Mouse (Mus musculus) CD8-positive naive resting alpha-beta T cell, adult 2 months (primary cell): ENCODE results near the gene Pxmp4.

Experiments
- DNase-seq, 2 experiments: peaks; one replicate each; pipeline ENCODE4 v3.0.0; 2022; ENCODE audit warnings: low read depth in 2 of 2, low spot score in 2 of 2

Pxmp4 gene

DNA sequence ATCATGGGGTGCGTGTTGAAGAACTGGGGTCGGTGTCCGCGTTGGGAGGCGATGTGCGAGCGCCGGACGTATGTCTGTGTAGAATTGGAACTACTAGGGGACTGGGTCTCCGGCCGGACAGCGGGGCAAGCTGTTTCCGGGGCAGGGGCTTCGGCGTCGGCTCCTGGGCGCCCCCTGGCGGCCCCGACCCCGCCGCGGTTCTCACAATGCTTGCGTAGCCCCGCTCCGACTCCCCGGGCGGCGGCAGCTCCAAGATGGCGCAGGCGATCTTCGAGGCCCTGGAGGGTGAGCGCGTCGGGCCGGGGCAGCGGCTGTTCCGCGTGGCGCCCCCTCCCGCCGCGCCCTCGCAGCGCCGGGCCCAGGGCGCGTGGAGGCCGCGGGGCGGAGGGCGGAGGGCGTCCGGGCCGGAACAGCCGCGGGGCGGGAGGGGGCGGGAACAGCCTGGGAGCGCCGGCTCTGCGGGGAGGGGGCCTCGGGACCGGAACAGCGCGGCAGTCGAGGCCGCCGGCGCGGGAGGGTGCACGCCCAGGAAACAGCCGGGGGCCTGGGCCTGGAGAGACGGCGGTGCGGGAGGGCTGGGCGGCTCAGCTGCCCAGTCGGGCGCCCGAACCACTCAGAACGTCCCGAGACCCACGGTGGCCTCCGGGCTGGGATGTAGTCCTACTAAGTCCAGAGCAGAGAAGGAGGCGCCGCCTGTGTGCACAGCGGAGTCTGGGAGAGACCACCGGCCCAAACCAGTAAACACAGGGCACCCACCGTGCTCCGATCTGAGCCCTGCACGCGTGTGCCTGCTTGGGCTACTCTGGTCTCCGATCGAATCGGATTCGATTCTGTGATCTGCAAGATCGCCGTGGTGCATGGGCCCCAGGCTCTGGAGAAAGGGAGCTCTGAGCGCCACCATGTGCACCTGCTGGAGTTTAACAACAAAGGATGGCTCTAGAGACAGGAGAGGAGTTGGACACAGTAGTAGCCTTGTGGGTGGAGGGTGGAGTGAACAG is 9.9 kb upstream of the Pxmp4 start, which contains the start of the genes Zfp341 and 4930519P11Rik:
TSS of gene Zfp341 (plus strand) at position 180 of the 998 bp plus-strand sequence.
TSS of gene 4930519P11Rik (minus strand) at position 320 of the 998 bp plus-strand sequence.
- peak; percentile 84 to 85 for DNase-seq

DNA sequence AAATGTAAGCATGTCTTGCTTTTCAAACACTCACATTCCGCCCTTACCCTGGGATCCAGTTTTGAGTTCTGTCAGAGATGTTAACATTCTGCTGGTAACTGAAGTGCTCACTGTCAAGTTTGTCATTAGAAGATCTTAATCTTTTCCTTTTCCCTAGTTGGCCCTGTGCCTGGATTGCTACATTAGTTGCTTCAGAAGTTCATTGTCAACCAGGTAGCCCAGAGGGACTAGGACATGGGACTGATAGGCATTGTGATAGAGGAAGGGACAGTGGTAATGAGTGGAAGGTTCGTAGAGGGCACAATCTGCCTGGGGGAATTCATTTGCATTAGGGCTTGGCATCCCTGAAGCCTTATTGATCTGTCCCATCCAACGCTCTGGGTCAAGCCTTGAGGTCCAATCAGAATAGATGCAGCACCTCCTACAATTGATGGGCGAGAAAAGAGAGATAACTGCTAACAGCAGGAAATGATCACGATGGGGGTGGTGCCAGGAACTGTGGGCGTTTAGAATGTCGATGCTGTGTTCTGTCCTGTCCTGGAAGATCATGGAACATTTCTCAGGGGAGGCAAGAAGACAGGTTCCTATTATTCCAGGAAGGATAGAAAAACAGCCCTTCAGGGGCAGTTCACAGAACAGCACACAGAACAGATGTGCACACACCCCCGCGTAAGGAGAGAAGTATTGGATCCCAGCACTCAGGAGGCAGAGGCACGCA is 5.7 kb upstream of the Pxmp4 start:
- no peak for DNase-seq

DNA sequence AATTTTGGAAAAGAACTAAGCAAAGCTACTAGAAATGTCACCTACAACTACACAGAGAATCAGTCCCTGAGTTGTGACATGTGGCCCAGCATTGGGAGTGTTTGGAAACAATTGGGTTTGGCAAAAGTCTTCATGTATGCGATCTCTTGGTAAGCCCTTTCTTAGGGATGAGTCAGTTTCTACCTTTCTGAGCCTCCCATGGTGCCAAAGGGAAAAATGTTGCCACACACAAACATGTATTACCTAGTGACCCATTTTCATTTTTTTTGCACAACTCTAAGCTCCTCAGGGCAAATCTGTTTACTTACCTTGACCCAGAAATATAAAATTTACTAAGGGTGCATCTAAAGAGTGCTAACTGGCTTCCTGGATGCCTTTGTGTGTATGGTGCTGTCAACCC is 3.5 kb upstream of the Pxmp4 start:
- DNase-seq, result no peak

DNA sequence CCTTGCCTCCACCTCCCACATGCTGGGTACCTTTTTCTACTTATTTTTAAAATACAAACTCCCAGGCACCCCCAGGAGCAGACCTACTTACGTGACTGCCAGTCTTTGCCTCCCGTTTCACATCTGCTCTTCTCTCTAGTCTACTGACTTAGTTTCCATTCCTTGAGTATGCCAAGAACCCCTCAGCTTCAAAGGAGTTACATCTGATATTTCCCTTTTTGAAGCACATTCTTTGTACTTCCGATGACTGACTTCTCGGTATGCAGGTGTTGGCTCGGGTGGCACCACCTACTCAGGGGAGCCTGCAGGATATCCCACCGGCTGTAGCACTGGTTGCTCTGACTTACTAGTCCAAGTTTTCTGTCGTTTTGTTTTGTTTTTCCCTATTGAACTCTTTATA is 648 bp upstream of the Pxmp4 start:
- peak in 1 of 2 experiments; percentile 19 for DNase-seq

DNA sequence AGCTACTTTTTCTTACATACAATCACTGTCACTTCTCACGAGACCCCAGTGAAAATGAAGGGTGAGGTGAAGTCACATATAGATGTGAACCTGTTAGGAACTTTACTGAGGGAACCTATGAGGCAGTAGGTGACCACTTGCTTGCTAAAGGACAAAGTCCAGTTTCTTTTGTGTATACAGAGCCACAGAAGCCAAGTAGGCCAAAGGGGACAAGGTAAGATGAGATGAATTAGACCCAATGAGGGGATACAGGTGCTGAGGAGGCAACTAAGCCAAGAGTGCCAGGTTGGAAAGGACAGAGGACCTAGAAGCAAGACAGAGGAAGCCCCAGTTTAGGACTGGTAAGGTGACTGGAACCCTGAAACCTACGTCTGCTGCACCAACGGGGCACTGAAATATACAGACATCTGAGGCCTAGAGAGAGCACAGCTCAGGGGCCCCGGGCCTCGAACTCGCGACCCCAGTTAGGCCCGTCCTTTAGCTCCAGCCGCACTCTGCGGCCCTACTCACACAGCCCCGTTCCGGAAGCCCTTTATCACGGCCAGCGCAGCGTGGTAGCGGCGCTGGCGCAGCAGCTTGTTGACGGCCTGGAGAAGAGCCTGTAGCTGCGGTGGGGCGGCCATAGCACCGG is 386 bp downstream of the Pxmp4 start:
- DNase-seq, result no peak

DNA sequence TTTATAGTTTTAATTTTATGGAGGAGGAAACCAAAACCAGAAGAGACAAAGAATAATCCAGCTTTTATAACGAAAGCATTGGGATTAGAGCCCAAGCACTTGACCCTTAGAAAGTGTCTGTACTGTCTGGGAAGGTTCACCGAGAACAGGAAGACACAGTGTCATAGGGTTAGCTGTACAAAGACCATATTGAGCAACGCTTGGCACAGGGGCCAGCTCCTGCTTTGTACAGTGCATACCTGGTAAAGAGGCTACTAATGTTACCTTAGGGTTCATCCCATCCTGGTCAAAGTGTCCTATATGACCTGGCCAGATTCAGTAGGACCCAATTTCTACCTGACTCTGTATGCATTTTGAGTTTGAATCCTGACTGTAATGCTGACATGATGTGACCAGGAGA is 2.2 kb downstream of the Pxmp4 start:
- DNase-seq, result no peak

DNA sequence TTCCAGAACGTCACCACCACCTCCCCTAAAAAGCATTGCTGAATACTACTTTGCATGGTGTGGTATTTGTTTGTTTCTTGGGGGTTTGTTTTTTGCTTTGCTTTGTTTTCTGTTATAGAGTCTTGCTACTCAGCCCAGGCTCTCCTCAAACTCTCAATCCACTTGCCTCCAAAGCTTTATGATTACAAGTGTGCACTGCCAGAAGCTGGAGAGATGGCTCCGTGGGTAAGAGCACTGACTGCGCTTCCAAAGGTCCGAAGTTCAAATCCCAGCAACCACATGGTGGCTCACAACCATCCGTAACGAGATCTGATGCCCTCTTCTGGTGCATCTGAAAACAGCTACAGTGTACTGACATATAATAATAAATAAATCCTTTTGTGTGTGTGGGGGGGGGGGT is 2.9 kb downstream of the Pxmp4 start:
- no peak for DNase-seq

DNA sequence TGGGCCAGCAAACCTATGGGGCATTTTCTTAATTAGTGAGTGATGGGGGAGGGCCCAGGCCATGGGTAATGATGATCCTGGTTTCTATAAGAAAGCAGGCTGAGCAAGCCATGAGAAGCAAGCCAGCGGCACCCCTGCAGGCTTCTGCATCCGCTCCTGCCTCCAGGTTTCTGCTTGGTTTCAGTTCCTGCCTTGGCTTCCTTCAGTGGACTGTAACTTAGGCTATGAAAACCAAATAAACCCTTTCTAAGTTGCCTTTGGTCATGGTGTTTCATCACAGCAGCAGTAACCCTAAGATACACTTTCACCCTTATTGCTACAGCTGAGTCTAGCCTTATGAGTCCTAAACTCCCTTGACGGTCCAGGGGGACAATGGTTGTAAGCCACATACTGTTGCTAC is 6.1 kb downstream of the Pxmp4 start:
- DNase-seq, result no peak

DNA sequence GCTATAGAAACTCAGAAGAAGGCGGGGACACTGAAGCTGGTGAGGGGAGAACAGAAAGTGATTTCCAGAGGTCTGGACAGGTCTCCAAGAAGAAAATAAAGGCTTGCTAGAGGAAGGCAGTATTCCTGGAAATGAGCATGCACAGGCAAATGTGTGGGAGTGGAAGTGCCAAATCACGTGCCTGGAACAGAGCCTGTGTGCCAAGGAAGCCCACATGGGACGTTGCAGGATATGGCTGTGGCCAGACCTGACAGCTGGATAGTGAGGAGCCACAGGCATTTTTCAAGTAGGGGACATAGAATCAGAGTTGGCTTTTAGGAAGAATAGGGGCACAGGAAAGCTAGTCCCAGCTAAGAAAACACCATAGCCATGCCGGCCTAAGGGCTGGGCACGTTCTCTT is 7.7 kb downstream of the Pxmp4 start:
- DNase-seq, result no peak

DNA sequence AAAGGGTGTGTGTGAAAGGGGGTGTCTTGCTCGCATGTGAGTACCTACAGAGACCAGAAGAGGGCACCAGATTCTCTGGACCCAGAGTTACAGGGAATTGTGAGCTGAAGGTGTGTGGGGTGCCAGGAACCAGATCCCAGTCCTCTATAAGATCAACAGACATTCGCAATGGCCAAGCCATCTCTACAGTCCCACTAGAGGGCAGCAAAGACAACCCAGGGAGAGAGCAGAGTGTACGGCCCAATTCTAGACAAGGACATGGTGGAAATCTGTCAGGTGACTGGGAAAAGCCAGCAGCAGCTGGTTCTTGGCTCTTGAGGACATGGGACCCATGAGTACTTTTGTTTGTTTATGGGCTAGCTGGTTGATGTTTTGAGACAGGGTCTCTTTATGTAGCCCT is 10.5 kb downstream of the Pxmp4 start:
- peak; percentile 26 to 40 for DNase-seq

DNA sequence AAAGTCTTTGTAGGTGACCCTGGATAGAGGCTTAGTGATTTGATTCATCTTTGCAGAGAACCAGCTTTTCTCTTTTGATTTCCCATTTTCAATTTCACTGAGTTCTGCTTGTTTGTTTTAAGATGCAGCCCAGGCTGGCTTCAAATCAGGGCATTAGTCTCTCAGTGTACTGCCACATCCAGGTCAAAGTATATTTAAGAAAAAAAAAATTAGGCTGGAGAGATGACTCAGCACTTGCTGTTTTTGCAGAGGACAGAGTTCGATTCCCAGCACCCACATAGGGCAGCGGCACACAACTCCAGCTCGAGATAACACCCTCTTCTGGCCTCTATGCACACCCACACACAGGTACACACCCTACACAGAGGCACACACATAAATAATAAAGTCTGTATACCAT is 12.3 kb downstream of the Pxmp4 start:
- DNase-seq, result no peak

DNA sequence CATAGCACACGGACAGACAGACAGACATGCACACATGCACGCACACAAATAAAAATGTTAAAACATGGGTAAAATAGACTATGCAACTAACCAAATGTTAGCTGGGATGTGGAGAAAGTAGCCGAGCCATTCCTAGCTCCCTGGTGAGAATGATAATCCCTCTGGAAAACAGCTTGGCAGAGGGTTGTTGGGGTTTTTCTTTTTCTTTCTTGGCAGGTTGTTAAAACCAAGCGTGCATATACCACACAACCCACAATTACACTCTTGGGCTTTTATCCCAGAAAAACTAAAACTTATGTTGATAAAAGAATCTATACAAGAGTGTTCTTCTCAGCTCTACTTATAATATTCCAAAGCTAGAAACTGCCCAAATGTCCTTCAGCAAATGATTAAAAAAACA is 14.5 kb downstream of the Pxmp4 start:
- no peak for DNase-seq

DNA sequence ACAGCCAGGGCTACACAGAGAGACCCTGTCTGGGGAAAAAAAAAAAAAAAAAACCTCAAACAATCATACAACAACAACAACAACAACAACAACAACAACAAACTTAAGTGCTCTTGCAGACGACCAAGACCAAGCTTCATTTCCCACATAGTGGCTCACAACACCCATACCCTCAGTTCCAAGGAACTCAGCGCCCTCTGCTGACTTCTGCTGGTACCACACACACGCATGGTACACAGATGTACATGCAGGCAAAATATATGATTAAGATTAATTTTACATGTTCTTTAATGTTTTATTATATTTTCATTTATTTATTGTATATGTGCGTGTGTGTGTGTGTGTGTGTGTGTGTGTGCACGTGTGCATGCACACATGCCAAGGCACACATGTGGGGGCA is 17.1 kb downstream of the Pxmp4 start:
- peak in 1 of 2 experiments; percentile 28 for DNase-seq

DNA sequence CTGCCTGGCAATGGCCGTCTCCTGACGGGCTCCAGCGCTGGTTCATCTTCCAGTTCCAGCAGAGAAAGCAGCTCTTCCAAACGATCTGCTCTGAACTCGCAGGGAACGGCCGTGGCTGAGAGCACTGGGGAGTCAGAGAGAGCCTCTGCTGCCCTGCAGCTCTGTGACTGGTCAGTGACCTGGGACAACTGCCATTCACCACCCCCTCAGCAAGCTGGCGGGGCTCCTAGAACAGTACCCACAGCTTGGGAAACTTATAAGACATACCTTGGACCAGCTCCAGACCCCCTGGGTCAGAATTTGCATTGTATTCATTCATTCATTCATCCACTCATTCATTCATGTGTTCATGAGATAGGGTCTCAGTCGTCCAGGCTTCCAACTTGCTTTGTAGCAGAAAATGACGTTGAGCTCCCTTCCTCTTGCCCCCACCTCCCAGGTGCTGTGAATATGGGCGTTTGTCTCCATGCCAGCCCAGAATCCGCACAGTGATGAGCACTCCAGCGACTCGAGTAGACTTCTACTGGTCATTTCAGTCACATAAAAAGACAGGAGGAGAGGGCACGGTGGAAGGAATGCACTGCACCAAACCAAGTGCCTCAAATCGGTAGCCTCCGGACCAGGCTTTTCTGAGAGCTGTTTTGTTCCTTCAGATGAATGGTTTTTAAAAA is 18.4 kb downstream of the Pxmp4 start:
- no peak for DNase-seq

DNA sequence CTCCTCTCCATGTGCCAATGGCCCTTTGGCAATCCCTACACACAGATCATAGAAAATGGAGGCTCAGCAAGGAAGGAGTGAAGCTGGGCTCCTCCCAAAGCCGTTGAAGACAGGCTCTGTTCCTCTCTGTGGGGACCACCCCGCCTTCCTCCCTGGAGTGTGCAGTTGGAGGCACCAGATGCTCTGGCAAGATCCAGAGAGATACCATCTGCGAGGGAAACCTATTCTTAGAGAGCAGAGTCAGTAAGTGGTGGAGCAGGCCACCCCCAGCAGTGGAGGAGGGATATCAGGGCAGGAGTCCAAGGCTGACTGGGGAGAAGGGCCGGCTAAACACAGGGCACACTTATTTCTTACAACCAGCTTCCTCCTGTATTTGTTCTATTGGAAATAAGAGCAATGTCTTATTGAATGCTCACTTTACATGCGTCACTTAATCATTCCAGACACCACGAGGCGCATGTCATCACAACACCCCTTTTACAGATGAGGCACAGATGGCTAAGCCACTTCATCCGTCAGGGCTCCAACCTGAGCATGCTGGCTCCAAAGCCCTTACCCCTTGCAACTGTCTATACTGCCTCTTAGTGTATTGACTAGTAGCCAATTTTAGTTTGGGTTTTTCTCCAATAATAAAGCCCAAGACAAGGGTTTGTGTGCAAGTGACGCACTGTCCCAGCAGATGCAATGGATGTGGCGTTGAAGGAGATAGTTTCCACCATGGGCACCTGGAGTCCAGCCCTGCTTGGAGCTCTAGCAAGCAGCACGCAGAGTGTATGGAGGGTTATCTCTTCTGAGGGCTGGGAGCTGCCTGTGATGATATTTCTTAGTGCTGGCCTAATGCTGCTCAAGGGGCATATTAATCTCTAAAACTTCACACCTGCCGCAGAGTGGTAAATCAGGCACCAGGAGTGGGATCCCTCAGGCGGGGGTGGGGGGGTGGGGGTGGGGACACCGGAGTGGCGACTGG is 19.3 kb downstream of the Pxmp4 start:
- DNase-seq, result no peak

DNA sequence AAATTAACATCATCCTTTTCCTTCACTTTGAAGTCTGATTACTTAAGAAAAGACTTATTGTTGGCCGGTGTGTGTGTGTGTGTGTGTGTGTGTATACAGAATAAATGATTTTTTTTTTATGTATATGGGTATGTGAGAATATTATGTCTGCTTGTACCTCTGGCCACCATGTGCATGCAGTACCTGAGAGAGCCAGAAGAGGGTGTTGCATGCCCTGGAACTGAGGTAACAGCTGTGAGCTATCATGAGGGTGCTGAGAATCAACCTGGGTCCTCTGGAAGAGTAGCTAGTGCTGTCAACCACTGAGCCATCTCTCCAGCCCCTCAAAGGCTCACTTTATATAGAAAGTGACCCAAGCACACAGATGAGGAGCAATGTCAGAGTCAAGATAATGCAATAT is 22.1 kb downstream of the Pxmp4 start:
- DNase-seq, result no peak

DNA sequence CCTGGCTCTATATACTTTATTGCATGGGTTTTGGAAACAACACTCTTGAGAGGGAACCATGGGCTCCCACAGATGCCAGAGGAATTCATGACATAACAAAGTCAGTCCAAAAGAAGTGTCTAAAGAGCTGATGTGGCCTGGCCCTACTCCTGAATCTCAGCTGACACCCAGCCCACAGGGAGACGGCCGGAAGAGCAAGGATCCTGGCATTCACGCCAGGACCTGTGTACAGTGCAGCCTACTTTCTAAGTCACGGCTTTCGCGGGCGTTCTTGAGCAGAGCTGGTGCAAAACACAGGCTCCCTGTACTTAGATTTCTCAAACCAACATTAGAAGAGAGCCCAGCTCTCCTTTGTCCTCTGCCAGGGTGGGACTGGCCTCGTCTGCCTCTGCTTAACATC is 22.9 kb downstream of the Pxmp4 start:
- no peak for DNase-seq

DNA sequence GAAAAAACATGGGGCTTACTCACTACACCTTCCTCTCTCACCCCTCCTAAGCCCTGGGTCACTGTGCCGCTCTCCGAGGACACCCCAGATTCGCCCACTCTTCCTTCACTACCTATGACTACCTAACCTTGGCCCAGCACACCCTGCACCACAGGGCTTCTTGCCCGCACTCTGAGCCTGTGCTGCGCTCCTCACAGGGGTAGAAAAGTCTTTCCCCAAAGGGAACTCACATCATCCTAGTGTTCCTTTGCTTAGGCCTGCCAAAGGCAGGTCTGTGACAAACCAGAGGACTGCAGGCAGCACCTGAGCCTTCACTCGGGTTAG is 25.8 kb downstream of the Pxmp4 start:
- no peak for DNase-seq

DNA sequence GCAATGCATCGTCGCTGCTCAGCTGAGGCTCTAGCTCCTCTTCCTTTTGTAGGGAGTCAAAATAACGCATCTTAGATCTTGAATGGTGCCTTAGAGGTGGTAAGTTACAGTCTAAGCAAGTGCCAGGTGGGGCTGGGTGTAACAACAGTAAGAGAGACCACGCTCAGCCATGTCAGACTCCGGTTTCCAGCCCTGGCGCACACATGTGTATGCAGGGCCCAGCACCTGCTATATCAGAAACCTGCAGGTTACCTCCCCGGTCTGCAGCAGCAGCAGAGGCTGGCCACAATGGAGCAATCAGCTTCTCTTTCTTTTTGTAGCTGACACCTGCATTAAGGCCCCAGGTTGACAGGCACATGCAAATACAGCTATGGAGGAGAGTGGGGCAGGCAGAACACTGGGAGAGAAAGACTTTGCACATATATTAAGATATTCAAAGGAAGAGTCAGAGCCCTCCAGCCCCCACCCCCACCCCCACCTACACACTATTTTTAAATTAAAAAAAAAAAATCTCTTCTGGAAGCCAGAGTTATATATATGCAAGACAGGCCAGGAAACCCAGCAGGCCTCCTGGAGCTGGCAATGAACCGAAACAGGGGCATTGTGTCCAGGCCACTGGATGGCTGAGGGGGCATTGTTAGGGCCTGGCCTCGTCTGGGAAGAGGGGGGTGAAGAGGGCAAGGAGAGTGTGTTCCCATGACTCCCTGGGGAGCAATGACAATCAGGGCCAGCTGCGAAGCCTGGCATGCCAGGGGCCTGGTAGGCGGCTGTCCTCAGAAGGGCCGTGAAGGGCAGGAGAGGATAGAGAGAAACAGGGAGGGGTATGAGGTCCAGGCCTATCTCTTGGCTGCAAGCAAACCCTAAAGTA is 26.4 kb downstream of the Pxmp4 start:
- no peak for DNase-seq
